Mouse (Mus musculus): Measurements from ENCODE around the gene Mettl3.

GRCm38 (mm10) chr14:52332171-52332570, 27.2 kb upstream of the Mettl3 start:
- no peak for TF ChIP-seq CTCF (IDR thresholded peaks at IDR 0.05; ENCODE audit: low read depth, low read length)
- TF ChIP-seq POLR2A (IDR thresholded peaks at IDR 0.05; ENCODE audit: borderline replicate concordance, low read depth, low read length), result no peak

All from bone marrow macrophage, adult 2 months (primary cell).